Mouse (Mus musculus) naive thymus-derived CD4-positive, alpha-beta T cell, adult 2 months (primary cell): ENCODE results near the gene 3110040M04Rik.
A peak's percentile ranks its signal among the peaks of the same experiment; 100 is the strongest.

Experiments
- DNase-seq: peaks from one replicate; pipeline ENCODE4 v3.0.0-alpha.2; 2011; ENCODE audit warnings: low read depth

Gene 3110040M04Rik

DNA sequence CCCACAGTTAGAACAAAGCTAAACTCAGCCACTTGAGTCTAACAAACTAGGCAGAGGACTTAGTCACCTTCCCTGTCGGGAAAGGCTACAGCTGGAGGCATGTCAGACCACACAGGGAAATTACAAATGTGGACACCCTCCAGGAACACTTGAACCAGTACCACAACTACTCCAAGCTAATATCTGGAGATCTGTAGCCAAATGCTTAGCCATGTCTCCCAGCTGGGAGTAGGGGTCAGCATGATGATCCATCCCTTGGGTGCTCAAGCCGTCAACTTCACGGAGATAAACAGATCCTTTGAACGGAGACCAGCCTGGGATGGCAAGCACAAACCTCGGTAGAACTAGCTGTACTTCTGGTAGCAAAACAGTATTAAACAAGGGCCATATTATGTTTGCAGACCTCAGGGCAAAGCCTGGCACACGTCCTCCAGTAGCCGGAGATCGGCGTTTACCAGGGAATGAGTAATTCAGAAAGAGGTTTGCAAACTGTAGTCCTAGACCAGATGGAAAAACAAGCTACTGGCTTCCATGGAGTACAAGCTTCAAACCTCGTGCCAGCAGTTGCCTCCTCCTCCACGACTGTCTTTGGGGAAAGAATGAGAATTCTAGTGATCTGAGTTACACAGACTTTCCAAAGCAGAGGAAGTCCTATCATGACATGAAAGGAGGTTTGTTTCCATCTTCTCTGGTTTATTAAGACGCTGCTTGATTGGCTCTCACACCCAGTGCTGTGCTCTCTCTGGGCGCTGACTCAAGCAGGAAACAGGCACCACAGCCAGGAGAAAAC is 32.4 kb downstream of the 3110040M04Rik start:
- DNase-seq = peak; percentile 16

DNA sequence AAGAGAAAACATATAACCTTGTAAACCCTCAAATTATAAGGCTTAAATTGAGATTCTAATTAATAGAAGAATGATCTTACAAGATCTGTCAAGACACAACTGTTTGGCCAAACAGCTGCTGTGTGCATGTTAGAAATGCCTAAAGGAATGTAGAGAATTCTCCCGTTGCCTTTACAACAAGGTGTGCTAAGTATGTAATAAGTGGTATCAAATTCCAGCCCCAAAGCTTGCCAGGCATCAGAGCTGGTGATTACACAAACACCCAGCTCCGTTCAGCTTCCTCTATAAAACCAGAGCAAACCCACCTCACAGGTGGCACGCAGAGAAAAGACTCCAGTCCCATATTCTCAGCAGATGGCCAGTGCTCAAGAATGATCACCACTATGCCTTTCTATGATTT is 33.9 kb downstream of the 3110040M04Rik start:
- DNase-seq = no peak

DNA sequence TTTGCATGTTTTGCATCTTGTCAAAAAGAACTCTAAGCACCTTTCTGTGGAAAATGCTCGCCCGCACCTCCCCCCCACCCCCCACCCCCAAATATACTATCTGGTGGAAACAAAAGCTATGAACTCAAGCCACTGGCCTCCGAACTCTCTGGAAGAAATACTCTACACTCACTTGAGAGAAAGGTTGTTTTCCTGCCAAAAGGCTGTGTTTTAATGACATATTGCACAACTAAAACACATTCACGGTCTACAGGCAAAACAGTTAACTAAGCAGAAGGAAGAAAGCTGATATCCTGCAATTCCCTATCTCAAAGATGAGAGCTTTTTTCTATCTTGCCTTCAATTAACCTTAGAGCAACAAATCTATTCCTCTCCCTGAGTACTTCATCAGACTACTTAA is 39.4 kb downstream of the 3110040M04Rik start:
- DNase-seq = no peak

DNA sequence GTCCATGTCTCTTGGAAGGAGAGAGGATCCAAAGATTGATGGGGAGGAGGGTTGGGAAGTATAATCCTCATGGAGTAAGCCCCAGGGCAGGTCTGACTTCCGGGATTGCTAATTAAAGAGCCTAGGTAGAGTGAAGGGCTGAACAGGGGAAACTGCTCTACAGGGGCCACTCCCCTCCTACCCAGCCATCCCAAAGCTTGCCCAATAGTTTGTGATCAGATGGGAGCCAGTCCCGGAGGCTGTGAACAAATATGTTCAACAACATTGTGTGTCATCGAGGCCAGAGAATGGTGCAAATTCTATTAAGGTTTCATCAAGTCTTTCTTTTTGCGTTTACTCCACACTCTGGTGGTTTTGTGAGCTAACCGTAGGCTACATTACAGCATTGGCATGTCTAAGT is 40.1 kb downstream of the 3110040M04Rik start:
- DNase-seq = no peak

DNA sequence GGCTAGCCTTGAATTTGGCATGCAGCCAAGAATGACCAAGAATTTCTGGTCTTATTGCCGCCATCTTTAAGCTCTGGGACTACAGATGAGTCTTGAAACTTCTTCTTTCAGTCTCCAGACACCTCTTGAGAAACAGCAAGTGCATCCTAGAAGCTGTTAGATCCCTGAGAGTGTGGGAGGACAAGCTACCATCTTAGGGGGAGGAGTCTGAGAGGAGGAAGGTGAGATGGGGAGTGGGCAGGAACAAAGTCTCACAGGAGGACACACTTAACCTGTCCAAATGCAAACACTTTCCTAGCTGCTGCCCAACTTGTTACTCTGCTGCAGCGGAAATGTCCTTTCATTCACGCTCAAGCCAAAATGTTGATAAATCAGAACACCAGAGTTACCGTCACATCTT is 40.8 kb downstream of the 3110040M04Rik start:
- DNase-seq = no peak

DNA sequence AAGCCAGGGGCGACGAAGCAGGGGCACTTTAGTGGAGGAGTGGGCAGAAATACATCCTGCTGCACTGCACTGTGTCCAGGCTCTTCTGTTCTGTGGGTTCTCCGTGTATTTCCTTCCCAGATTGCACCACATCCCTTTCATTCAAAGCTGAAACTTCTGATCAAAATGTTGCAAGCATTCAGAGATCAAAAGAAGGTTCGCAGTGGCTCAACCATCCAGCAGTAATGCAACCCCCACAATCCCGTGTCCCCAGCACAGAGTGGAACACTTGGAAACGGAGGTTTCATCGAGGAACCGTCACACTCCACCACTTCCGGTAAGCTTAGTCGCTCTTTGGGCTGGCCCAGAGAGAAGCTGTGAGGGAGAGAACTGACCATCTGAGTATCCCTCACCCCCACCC is 41.2 kb downstream of the 3110040M04Rik start:
- DNase-seq = no peak

DNA sequence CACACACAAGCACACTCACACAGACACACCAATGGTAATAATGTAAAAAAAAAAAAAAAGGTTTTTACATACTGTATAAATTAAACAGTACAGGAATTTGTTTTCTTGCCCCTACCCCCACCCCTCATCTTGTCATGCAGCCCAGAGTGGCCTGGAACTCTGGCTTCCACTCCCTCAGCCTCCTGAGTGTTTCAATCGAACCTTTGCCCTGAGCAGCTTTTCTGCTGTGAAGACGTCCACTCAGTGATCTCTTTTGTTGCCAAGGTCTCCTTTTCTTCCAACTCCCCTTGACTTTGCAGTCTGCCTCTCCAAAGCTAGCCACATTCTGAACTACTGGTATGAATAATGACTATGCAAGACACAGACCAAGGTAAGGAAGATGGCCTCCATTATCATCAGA is 41.9 kb downstream of the 3110040M04Rik start:
- DNase-seq = no peak

DNA sequence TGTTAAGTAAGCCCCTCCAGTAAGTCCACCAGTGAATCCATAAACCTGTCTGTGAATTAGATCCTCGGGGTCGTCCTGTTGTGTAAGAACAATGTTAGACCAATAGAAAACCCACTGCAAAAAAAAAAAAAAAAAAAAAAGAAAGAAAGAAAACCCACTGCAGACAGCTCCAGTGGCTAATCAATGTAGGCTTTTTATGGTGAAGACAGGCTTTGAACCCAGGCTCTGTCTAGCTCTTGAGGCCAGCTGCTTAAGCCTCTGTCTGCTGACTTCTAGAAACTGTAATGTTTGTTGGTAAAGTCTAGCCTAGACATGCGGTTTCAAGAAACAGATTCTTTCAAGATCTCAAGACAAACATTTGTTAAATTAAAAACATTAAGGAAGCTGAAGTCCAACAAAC is 46.2 kb downstream of the 3110040M04Rik start:
- DNase-seq = no peak

DNA sequence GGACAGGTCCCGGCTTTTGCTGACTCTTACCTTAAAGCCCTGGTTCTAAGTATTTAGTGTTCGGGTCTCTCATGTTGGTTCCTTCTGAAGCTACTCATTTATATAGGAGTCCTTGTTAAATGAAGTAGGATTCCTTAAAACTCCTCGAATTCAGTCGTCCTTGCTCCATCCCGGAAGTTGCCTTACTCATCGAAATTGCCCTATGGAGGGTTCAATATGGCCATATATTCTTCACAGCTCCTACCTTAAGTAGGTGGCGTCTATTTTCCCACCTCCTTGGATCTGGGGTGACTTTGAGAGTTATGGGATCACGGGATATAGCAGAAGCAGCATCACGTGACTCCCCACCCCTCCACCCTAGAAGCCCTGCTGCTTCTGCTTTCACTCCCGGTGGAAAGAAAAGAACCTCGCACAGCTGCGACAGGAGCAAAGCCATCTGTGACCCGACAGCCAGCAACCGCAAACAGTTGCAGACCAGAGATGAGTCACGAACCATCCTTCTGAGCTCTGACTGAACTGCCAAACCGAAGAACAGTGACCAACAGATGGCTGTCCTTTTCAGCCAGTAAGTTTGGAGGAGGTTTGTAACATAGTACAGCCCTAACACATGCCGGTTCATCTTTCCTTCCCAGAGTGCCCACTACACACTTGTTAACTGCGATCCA is 46.7 kb downstream of the 3110040M04Rik start:
- DNase-seq = no peak

DNA sequence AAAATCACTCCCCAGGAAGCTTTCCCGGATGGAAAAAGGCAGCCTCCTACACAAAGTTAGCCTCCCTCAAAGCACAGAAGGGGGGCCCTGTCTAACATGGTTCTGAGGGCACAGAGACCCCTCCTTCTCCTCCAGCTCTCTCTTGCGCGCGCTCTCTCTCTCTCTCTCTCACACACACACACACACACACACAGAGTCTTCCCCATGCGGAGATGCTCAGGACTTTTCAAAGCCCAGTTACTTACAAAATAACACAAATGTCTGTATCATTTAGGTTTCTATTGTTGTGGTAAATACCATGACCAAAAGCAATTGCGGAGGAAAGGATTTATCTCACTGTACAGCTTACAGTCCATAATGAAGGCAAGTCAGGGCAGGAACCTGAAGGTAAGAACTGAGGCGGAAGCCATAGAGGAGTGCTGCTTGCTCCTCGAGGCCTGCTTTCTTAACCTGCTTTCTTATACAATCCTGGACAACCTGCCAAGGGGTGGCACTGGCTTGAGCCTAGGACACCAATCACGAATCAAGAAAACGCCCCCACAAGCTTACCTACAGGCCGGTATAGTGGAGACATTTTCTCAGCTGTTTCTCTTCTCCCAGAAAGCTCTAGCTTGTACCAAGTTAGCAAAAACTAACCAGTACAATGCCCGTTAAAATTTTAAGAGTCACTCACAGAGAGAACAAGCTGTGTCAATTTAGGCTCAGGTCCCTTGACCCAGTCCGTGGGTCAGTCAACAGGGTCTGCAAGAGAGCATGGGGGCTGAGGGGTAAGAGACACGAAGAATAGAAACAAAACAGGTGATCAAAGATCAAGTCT is 47.5 kb downstream of the 3110040M04Rik start:
- DNase-seq = no peak
